In the genomic region with DNA sequence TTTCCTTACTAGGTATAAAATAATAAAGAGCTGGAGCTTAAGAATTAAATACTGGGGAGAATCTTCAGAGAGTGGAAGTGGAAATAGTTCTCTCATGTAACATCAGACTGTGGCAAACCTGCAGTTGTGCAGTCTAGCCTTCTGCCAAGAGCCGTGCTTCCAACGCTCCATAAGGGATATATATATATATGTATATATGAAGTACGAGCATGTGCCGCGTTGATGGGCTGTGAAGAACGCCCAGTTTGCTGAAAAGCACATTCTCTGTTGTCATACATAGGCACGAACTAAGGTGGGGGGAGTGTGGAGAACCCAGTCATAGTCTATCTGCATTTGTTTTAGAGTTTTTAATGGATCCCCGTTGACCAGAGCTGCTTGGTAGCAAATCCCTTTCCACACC, we compare ENCODE assay signal across 15 mouse cellular contexts.
"Had no signal": no experiment of that assay in that cellular context is flagged by ENCODE, and none has a peak within 500 bp of the region (broad histone marks: within the 10 kb centered on the region; RNA-seq: fewer than 3 reads in every experiment).

No protein-coding gene starts in this region.

- H3K27me3 ChIP-seq: limb, embryonic 15.5 days; liver, embryonic 12.5 days; midbrain, embryonic 15.5 days had no signal

- H3K36me3 ChIP-seq: limb, embryonic 15.5 days; liver, embryonic 12.5 days; midbrain, embryonic 10.5 days had no signal

- H3K27ac ChIP-seq: kidney, postnatal 0 days; limb, embryonic 15.5 days; liver, embryonic 12.5 days; midbrain, embryonic 10.5 days; midbrain, embryonic 15.5 days had no signal

- H3K4me1 ChIP-seq: limb, embryonic 15.5 days; liver, embryonic 12.5 days; midbrain, embryonic 15.5 days had no signal

- H3K9me3 ChIP-seq: limb, embryonic 15.5 days; liver, embryonic 12.5 days; midbrain, embryonic 10.5 days; midbrain, embryonic 15.5 days had no signal

- ATAC-seq: liver, embryonic 12.5 days; midbrain, embryonic 15.5 days had no signal

- H3K9ac ChIP-seq: limb, embryonic 15.5 days; liver, embryonic 12.5 days; lung, embryonic 14.5 days; midbrain, embryonic 15.5 days had no signal

- DNase-seq: kidney, adult 9 months; kidney, postnatal 36 days; layer of hippocampus, adult 9-11 months; layer of hippocampus, postnatal 36 days; lung, embryonic 14.5 days; lung, postnatal 10 days; lung, postnatal 4 days; right cerebral cortex, postnatal 25 days; thymus, adult 18-20 months; thymus, postnatal 14 days had no signal

- H3K4me2 ChIP-seq: limb, embryonic 15.5 days; liver, embryonic 12.5 days; lung, embryonic 14.5 days; midbrain, embryonic 15.5 days had no signal

- H3K4me3 ChIP-seq: limb, embryonic 15.5 days; liver, embryonic 12.5 days; midbrain, embryonic 10.5 days; midbrain, embryonic 15.5 days had no signal
